Mouse (Mus musculus): ENCODE results near the gene Plekha4.

GRCm38 (mm10) chr7:45554744-45555143 lies 28.6 kb downstream of the Plekha4 start, which contains the start of gene Hsd17b14:
- TF ChIP-seq CTCF (IDR thresholded peaks at IDR 0.05; ENCODE audit: low read depth) (no peak), EP300 (IDR thresholded peaks at IDR 0.05; ENCODE audit: low read depth) (no peak)

Measured in liver, postnatal 0 days (tissue).